Mouse (Mus musculus) ES-Bruce4 (cell line): Measurements from ENCODE around the gene Rasgef1b.

Experiments
- CTCF ChIP-seq: IDR thresholded peaks from one replicate; pipeline ENCODE4 v1.8.1; 2011; ENCODE audit warnings: low read depth, low read length
- EP300 ChIP-seq: IDR thresholded peaks from 2 replicates; pipeline ENCODE4 v1.6.1; 2011; ENCODE audit warnings: low read depth, low read length; ENCODE audit not compliant: insufficient read depth
- POLR2A ChIP-seq: IDR thresholded peaks from one replicate; pipeline ENCODE4 v1.8.1; 2011; ENCODE audit warnings: low read length; ENCODE audit not compliant: insufficient read depth

GRCm38 (mm10) chr5:99385090-99385489 lies 343.8 kb downstream of the Rasgef1b start:
- no peak for TF ChIP-seq EP300
- no peak for TF ChIP-seq CTCF
- no peak for TF ChIP-seq POLR2A
